Mouse (Mus musculus) thymus, adult 2 months (tissue): ENCODE measurements at regions not wholly inside any gene's neighbourhood (a gene's known extent, or its start where the extent isn't known, plus 50 kb on each side); places are given as distances from the start of the nearest gene placed in this dataset.

Experiments
- DNase-seq: peaks from one replicate; pipeline ENCODE4 v3.0.0; 2021
- H3K27ac ChIP-seq: fragments of 200-500 bp; 2 replicates; pipeline ENCODE4 v1.5.1; 2012; ENCODE audit warnings: low read length, control low read depth; ENCODE audit not compliant: control insufficient read depth, insufficient read depth
- H3K27me3 ChIP-seq: fragments of 200-500 bp; 2 replicates; pipeline ENCODE4 v1.6.1; 2012; ENCODE audit warnings: mild to moderate bottlenecking, low read length, moderate library complexity, mixed read lengths; ENCODE audit not compliant: control insufficient read depth, insufficient read depth
- H3K36me3 ChIP-seq: fragments of 200-500 bp; 2 replicates; pipeline ENCODE4 v1.6.1; 2012; ENCODE audit warnings: mild to moderate bottlenecking, low read length, moderate library complexity; ENCODE audit not compliant: control insufficient read depth, insufficient read depth
- H3K4me1 ChIP-seq: fragments of 200-500 bp; replicated peaks from 2 replicates; pipeline ENCODE4 v1.6.1; 2012; ENCODE audit warnings: low read length; ENCODE audit not compliant: control insufficient read depth, insufficient read depth
- H3K4me3 ChIP-seq: fragments of 200-500 bp; 2 replicates; pipeline ENCODE4 v1.5.1; 2012; ENCODE audit warnings: mild to moderate bottlenecking, low read length, control low read depth, moderate library complexity; ENCODE audit not compliant: control insufficient read depth, insufficient read depth
- CTCF ChIP-seq: fragments of 200-500 bp; IDR thresholded peaks from 2 replicates; pipeline ENCODE4 v1.5.1; 2012; ENCODE audit warnings: mild to moderate bottlenecking, control low read depth, low read length, moderate library complexity, borderline replicate concordance; ENCODE audit not compliant: control insufficient read depth, poor library complexity, insufficient read depth; ENCODE audit errors: extremely low read depth
- POLR2A ChIP-seq: fragments of 200-500 bp; IDR thresholded peaks from 2 replicates; pipeline ENCODE4 v1.6.1; 2012; ENCODE audit warnings: mild to moderate bottlenecking, low read length, control low read depth, moderate library complexity; ENCODE audit not compliant: control insufficient read depth, poor library complexity, insufficient read depth; ENCODE audit errors: extremely low read depth
- WGBS: fragments of 180-500 bp; shearing (Covaris S2); methylation state at CpG from one replicate; pipeline ENCODE4 v1.1.7; 2018; 5-methylcytosine and 5-hydroxymethylcytosine counted together

DNA sequence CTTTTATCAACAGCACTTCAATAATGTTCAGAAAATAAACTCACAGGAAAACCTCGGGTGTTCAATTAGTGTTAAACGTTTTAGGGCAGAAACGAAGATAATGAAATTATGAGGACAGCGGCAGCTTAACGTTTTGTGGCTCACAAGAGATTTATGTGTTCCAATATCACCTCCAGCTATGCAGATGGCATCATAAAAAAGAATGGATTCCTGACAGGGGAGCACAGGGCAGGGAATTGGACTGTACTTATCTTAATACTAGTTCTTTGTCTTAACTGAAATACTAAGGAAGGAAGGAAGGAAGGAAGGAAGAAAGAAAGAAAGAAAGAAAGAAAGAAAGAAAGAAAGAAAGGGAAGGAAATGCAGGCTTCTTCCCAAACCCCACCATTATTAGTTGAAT, 121.6 kb downstream of the Icos start:
- 75% methylated on average over 5 of the region's 5 CpGs for WGBS
- H3K36me3 ChIP-seq: no peaks in the 10 kb centered on the region
- H3K4me1 ChIP-seq: 0 out of 2 replicates have a peak, but pooled peaks cover 2% of the 10 kb centered on the region
- no peak overlapping the region for H3K4me3 ChIP-seq
- H3K27me3 ChIP-seq: no peaks in the 10 kb centered on the region
- no peak for DNase-seq
- no peak for TF ChIP-seq CTCF
- no peak for TF ChIP-seq POLR2A
- H3K27ac ChIP-seq: no peak overlapping the region

DNA sequence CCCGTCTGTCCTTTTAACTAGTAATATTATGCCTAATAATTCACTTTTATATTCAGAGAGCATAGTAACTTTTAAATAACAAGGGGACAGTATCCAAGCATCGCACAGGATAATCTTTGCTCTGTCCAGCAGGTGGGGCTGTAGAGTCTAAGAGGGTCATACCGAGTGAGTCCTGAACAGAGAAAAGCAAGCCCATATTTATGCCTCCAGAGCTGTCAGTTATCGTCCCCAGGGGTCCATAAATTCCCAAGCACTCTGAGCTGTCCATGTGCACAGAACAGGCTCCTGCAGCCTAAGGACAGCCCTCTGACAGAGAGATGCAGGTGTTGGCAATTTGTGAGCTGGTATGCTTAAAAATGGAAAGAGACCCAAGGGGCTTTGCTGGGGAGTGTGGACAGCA, 124.0 kb downstream of the Icos start:
- no peak for TF ChIP-seq CTCF
- no peak for TF ChIP-seq POLR2A
- DNase-seq: peak; percentile 53
- Histone ChIP-seq H3K4me1 (0 out of 2 replicates have a peak, but pooled peaks cover 2% of the 10 kb centered on the region), H3K4me3 (no peak overlapping the region), H3K27me3 (no peaks in the 10 kb centered on the region), H3K27ac (no peak overlapping the region), H3K36me3 (no peaks in the 10 kb centered on the region)
- 57% methylated on average over 4 of the region's 4 CpGs for WGBS

DNA sequence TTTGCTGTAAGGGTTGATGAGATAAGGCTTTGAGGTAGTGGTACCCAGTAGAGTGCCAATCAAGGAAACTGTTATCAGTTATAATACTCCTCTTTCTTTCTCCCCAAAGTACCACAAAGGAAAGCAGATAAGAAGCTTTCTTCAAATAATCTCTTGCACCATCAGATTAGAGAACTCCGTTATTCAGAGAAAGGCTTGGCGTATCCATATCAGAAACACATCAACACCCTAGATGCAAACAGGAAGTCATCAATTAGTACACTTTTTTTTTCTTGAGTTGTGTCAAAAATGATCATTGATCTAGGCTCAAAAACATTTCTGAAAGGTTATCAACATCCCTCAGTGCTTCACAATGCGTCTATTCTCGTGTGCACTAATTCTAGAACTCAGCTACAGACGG, 124.6 kb downstream of the Icos start:
- 0 out of 2 replicates have a peak, but pooled peaks cover 2% of the 10 kb centered on the region for H3K4me1 ChIP-seq
- DNase-seq: no peak
- no peak overlapping the region for H3K27ac ChIP-seq
- no peaks in the 10 kb centered on the region for H3K36me3 ChIP-seq
- 68% methylated on average over 5 of the region's 5 CpGs for WGBS
- no peaks in the 10 kb centered on the region for H3K27me3 ChIP-seq
- no peak for TF ChIP-seq POLR2A
- TF ChIP-seq CTCF: no peak
- no peak overlapping the region for H3K4me3 ChIP-seq

DNA sequence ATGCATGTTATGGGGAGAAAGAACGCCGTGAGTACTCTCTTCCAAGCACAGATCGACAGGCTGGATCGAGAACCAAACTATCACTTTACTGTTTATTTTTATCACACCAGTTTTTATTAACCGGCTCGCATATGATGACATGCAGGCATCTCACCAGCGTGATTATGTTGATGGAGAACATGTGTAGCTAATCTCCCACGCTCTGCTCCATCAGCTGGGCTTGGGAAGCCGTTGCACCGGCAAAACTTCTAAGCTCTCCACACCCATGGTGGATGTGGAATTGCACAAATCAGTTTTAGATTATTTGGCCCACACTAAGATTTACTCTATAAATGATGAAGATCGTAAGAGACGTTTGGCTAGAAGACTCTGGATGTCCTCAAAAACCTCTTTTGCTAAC, 125.9 kb downstream of the Icos start:
- no peak for DNase-seq
- Histone ChIP-seq H3K27ac (no peak overlapping the region), H3K4me3 (no peak overlapping the region), H3K27me3 (no peaks in the 10 kb centered on the region), H3K36me3 (no peaks in the 10 kb centered on the region), H3K4me1 (0 out of 2 replicates have a peak, but pooled peaks cover 2% of the 10 kb centered on the region)
- TF ChIP-seq POLR2A (no peak), CTCF (no peak)
- WGBS: 93% methylated on average over 12 of the region's 12 CpGs

DNA sequence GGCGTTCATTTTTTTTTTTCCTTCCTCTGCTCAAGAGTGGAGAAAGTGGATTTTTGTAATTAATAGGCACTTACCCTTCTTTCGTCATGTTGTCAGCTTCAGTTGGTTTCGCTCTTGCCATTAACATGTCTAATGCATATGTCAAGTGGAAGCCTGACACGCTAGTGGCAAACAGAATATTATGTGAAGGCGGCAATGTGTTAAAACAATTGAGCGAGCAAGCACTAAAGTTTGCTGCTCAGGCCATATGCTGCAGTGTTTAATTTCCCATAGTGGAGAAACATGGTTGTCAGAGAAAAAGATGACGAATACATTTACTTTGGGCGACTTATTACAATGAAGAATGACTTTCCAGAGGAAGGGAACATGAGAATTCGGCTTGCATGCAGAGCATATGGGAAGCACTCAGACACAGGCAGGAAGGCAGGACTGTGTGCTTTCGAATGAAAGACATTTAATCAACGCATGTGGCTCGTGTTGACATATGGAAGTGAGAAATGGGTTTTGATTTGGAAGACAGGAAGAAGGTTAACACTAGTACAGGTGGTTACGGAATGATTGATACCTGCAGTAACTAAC, 134.1 kb downstream of the Icos start:
- H3K36me3 ChIP-seq: no peaks in the 10 kb centered on the region
- H3K4me3 ChIP-seq: no peak overlapping the region
- TF ChIP-seq POLR2A (no peak), CTCF (no peak)

DNA sequence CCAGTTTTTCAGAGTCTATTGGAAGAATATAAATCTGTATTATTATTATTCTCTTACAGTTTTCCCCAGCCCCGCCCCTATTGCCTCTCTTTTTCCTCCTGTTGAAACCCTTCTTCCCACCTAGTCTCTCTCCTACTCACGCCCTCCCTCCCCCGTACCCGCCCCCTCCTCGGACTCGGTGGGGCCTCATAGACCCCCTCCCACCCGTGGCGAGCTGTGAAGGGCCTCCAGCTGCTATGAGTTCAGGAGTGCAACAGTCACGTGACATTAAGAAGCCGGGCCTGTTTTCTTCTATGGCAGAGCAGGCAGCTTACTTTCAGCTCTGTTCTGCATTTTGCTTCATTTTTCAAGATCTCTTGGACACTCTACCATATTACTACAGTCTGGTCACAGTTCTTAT, 139.8 kb downstream of the Icos start:
- 78% methylated on average over 10 of the region's 10 CpGs for WGBS

More for the DNA sequence above, 134.1 kb downstream of the Icos start:
- Histone ChIP-seq H3K27me3 (no peaks in the 10 kb centered on the region), H3K27ac (no peak overlapping the region), H3K4me1 (no peaks in the 10 kb centered on the region)
- WGBS: 91% methylated on average over 13 of the region's 13 CpGs
- DNase-seq: no peak

DNA sequence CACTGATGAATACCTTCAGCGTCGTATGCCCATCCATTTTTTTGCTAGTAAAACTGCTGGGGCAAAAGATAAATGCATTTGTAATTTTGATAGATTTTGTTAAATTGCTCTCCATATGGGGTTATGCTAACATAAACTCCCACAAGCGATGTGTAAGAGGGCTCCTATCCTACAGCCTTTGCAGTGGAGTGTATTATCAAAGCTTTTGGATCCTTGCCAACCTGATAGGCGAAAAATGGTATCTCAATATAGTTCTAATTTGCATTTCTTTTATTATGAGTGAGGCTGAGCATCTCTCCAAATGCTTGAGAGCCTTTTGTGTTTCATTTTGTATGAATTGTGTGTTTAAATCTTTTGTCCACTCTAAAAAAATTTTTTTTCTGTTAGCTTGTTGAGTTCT, 140.3 kb downstream of the Icos start:
- TF ChIP-seq POLR2A: no peak
- TF ChIP-seq CTCF: no peak
- no peak for DNase-seq
- Histone ChIP-seq H3K27ac (no peak overlapping the region), H3K36me3 (no peaks in the 10 kb centered on the region), H3K27me3 (no peaks in the 10 kb centered on the region), H3K4me3 (no peak overlapping the region), H3K4me1 (no peaks in the 10 kb centered on the region)
- 92% methylated on average over 4 of the region's 4 CpGs for WGBS

More for the DNA sequence above, 139.8 kb downstream of the Icos start:
- DNase-seq: no peak
- Histone ChIP-seq H3K4me3 (no peak overlapping the region), H3K4me1 (no peaks in the 10 kb centered on the region), H3K27me3 (no peaks in the 10 kb centered on the region), H3K27ac (no peak overlapping the region), H3K36me3 (no peaks in the 10 kb centered on the region)
- TF ChIP-seq POLR2A (no peak), CTCF (no peak)
